Mouse (Mus musculus): ENCODE measurements around the gene Gm765. TPM values are rescaled to one million over a fixed set of nuclear protein-coding genes. Genes with fewer than 3 reads are reported as not detected.

Gene Gm765
- polyA plus RNA-seq (2014; fragmentation: Nextera tagmentation; extraction: Ambion mirVana), result not detected in 2 replicates

- no peaks in the 10 kb centered on the region for H3K9me3 ChIP-seq (replicated peaks; ENCODE audit: control insufficient read depth, low read length)
- H3K4me3 ChIP-seq (ENCODE audit: low read depth, low read length), result no peak within 1 kb of the TSS
- H3K9ac ChIP-seq (ENCODE audit: low read depth, low read length), result no peak within 1 kb of the TSS
- no peak within 1 kb of the TSS for H3K4me2 ChIP-seq
- no peaks in the 10 kb centered on the region for H3K27me3 ChIP-seq (ENCODE audit: control insufficient read depth, insufficient read depth, low read length)
- no peaks in the 10 kb centered on the region for H3K4me1 ChIP-seq (ENCODE audit: control insufficient read depth, insufficient read depth, low read length)
- no peak for ATAC-seq (replicated peaks; ENCODE audit: insufficient number of reproducible peaks, low FRiP score, low TSS enrichment)
- 80% methylated on average over 5 of the region's 5 CpGs for WGBS (ENCODE audit: insufficient replicate concordance)
- no peak within 1 kb of the TSS for H3K27ac ChIP-seq (ENCODE audit: low read depth, low read length)
- no peaks in the 10 kb centered on the region for H3K36me3 ChIP-seq (ENCODE audit: control insufficient read depth, insufficient read depth, low read length)
Observed at GRCm38 (mm10) chr6:98342654-98343053, at the start of gene Gm765. TSS of gene Gm765 (minus strand) at chr6:98342754.

GRCm38 (mm10) chr6:98385487-98385886, 42.9 kb upstream of the Gm765 start:
- H3K36me3 ChIP-seq (ENCODE audit: control insufficient read depth, insufficient read depth, low read length), result no peaks in the 10 kb centered on the region
- 79% methylated on average over 8 of the region's 8 CpGs for WGBS (ENCODE audit: insufficient replicate concordance)
- H3K27ac ChIP-seq (ENCODE audit: low read depth, low read length), result no peak overlapping the region
- no peaks in the 10 kb centered on the region for H3K9me3 ChIP-seq (replicated peaks; ENCODE audit: control insufficient read depth, low read length)
- H3K4me3 ChIP-seq (ENCODE audit: low read depth, low read length), result no peak overlapping the region
- no peaks in the 10 kb centered on the region for H3K4me1 ChIP-seq (ENCODE audit: control insufficient read depth, insufficient read depth, low read length)
- no peak overlapping the region for H3K9ac ChIP-seq (ENCODE audit: low read depth, low read length)
- no peak overlapping the region for H3K4me2 ChIP-seq
- H3K27me3 ChIP-seq (ENCODE audit: control insufficient read depth, insufficient read depth, low read length), result no peaks in the 10 kb centered on the region
- no peak for ATAC-seq (replicated peaks; ENCODE audit: insufficient number of reproducible peaks, low FRiP score, low TSS enrichment)

- Histone ChIP-seq H3K4me3 (ENCODE audit: low read depth, low read length) (no peak overlapping the region), H3K9me3 (replicated peaks; ENCODE audit: control insufficient read depth, low read length) (no peaks in the 10 kb centered on the region), H3K27me3 (ENCODE audit: control insufficient read depth, insufficient read depth, low read length) (no peaks in the 10 kb centered on the region), H3K4me1 (ENCODE audit: control insufficient read depth, insufficient read depth, low read length) (no peaks in the 10 kb centered on the region), H3K27ac (ENCODE audit: low read depth, low read length) (no peak overlapping the region), H3K9ac (ENCODE audit: low read depth, low read length) (no peak overlapping the region), H3K4me2 (no peak overlapping the region), H3K36me3 (ENCODE audit: control insufficient read depth, insufficient read depth, low read length) (no peaks in the 10 kb centered on the region)
- ATAC-seq (replicated peaks; ENCODE audit: insufficient number of reproducible peaks, low FRiP score, low TSS enrichment), result no peak
- 74% methylated on average over 8 of the region's 8 CpGs for WGBS (ENCODE audit: insufficient replicate concordance)
Observed at GRCm38 (mm10) chr6:98384431-98384830, 41.9 kb upstream of the Gm765 start.

DNA sequence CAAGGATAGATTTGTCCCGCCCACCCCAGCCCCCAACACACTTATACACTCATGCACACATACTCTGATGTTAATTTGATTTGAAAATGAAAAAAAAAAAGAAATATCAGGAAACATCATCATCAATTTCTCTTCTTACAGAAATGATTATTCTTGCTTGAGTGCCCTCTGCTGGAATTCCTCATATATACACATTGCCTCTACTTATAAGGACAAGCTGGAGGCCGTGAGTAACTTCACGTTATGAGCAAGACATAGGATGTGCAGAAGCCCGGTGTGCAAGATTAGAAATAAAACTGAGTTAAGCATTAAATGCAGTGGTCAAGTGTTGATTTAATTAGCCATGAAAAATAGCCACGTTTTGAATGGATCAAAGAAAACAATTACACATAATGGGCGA, 40.9 kb upstream of the Gm765 start:
- no peak for ATAC-seq (replicated peaks; ENCODE audit: insufficient number of reproducible peaks, low FRiP score, low TSS enrichment)
- Histone ChIP-seq H3K27me3 (ENCODE audit: control insufficient read depth, insufficient read depth, low read length) (no peaks in the 10 kb centered on the region), H3K9ac (ENCODE audit: low read depth, low read length) (no peak overlapping the region), H3K9me3 (replicated peaks; ENCODE audit: control insufficient read depth, low read length) (no peaks in the 10 kb centered on the region), H3K4me3 (ENCODE audit: low read depth, low read length) (no peak overlapping the region), H3K4me2 (no peak overlapping the region), H3K4me1 (ENCODE audit: control insufficient read depth, insufficient read depth, low read length) (no peaks in the 10 kb centered on the region), H3K27ac (ENCODE audit: low read depth, low read length) (no peak overlapping the region), H3K36me3 (ENCODE audit: control insufficient read depth, insufficient read depth, low read length) (no peaks in the 10 kb centered on the region)
- 49% methylated on average over 6 of the region's 6 CpGs for WGBS (ENCODE audit: insufficient replicate concordance)

DNA sequence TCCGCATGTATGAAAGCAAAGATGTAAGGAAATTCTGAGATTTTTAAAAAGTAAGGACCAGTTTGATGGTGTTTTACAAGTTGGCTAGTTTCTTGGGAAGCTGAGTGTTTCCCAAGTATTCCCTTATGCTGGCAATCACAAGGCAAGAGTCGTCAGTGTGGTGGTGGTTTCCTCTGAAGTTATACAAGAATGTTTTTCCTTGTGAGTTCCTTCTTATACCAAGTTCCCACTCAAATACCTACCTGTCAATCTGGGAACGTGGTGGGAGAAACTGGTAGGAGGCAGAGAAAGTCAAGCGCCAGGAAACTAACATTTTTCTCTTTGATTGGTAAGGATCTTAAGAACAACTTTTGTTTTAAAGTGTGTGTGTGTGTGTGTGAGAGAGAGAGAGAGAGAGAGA, 23.6 kb upstream of the Gm765 start:
- ATAC-seq (replicated peaks; ENCODE audit: insufficient number of reproducible peaks, low FRiP score, low TSS enrichment), result no peak
- Histone ChIP-seq H3K4me2 (no peak overlapping the region), H3K9ac (ENCODE audit: low read depth, low read length) (no peak overlapping the region), H3K9me3 (replicated peaks; ENCODE audit: control insufficient read depth, low read length) (no peaks in the 10 kb centered on the region), H3K27me3 (ENCODE audit: control insufficient read depth, insufficient read depth, low read length) (no peaks in the 10 kb centered on the region), H3K4me1 (ENCODE audit: control insufficient read depth, insufficient read depth, low read length) (no peaks in the 10 kb centered on the region), H3K4me3 (ENCODE audit: low read depth, low read length) (no peak overlapping the region), H3K36me3 (ENCODE audit: control insufficient read depth, insufficient read depth, low read length) (no peaks in the 10 kb centered on the region), H3K27ac (ENCODE audit: low read depth, low read length) (no peak overlapping the region)
- 76% methylated on average over 4 of the region's 4 CpGs for WGBS (ENCODE audit: insufficient replicate concordance)

DNA sequence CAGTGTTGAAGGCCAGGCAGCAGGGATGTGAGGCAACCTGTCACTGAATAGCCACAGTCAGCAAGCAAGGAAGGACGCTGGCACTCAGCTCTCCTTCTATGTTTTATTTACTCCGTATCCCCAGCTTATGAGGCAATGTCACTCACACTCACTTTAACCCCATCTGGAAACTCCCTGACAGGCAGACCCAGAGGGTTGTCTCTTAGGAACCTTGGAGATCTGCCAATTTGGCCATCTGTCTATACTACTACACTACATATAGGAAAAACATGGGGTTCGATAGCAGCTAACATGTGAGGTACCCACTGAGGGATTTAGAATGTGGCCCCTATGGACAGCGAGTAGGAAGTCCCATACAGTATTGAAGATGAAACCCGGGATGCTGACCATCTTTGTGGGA, 12.7 kb upstream of the Gm765 start:
- Histone ChIP-seq H3K9ac (ENCODE audit: low read depth, low read length) (no peak overlapping the region), H3K27me3 (ENCODE audit: control insufficient read depth, insufficient read depth, low read length) (no peaks in the 10 kb centered on the region), H3K27ac (ENCODE audit: low read depth, low read length) (no peak overlapping the region), H3K4me3 (ENCODE audit: low read depth, low read length) (no peak overlapping the region), H3K4me2 (no peak overlapping the region), H3K4me1 (ENCODE audit: control insufficient read depth, insufficient read depth, low read length) (no peaks in the 10 kb centered on the region), H3K9me3 (replicated peaks; ENCODE audit: control insufficient read depth, low read length) (no peaks in the 10 kb centered on the region), H3K36me3 (ENCODE audit: control insufficient read depth, insufficient read depth, low read length) (no peaks in the 10 kb centered on the region)
- ATAC-seq (replicated peaks; ENCODE audit: insufficient number of reproducible peaks, low FRiP score, low TSS enrichment), result no peak
- 78% methylated on average over 5 of the region's 5 CpGs for WGBS (ENCODE audit: insufficient replicate concordance)

- Histone ChIP-seq H3K27ac (ENCODE audit: low read depth, low read length) (no peak overlapping the region), H3K9me3 (replicated peaks; ENCODE audit: control insufficient read depth, low read length) (no peaks in the 10 kb centered on the region), H3K36me3 (ENCODE audit: control insufficient read depth, insufficient read depth, low read length) (no peaks in the 10 kb centered on the region), H3K4me2 (no peak overlapping the region), H3K27me3 (ENCODE audit: control insufficient read depth, insufficient read depth, low read length) (no peaks in the 10 kb centered on the region), H3K4me3 (ENCODE audit: low read depth, low read length) (no peak overlapping the region), H3K4me1 (ENCODE audit: control insufficient read depth, insufficient read depth, low read length) (no peaks in the 10 kb centered on the region), H3K9ac (ENCODE audit: low read depth, low read length) (no peak overlapping the region)
- ATAC-seq (replicated peaks; ENCODE audit: insufficient number of reproducible peaks, low FRiP score, low TSS enrichment), result no peak
- WGBS (ENCODE audit: insufficient replicate concordance), result 82% methylated on average over 3 of the region's 3 CpGs
Observed at GRCm38 (mm10) chr6:98353285-98353684, 10.7 kb upstream of the Gm765 start.

- no peak overlapping the region for H3K4me2 ChIP-seq
- WGBS (ENCODE audit: insufficient replicate concordance), result 75% methylated on average over 2 of the region's 2 CpGs
- H3K36me3 ChIP-seq (ENCODE audit: control insufficient read depth, insufficient read depth, low read length), result no peaks in the 10 kb centered on the region
- H3K4me1 ChIP-seq (ENCODE audit: control insufficient read depth, insufficient read depth, low read length), result no peaks in the 10 kb centered on the region
- H3K4me3 ChIP-seq (ENCODE audit: low read depth, low read length), result no peak overlapping the region
- H3K9ac ChIP-seq (ENCODE audit: low read depth, low read length), result no peak overlapping the region
- no peak for ATAC-seq (replicated peaks; ENCODE audit: insufficient number of reproducible peaks, low FRiP score, low TSS enrichment)
- H3K27ac ChIP-seq (ENCODE audit: low read depth, low read length), result no peak overlapping the region
- H3K9me3 ChIP-seq (replicated peaks; ENCODE audit: control insufficient read depth, low read length), result no peaks in the 10 kb centered on the region
- no peaks in the 10 kb centered on the region for H3K27me3 ChIP-seq (ENCODE audit: control insufficient read depth, insufficient read depth, low read length)
Observed at GRCm38 (mm10) chr6:98332714-98333113, 9.8 kb downstream of the Gm765 start.

DNA sequence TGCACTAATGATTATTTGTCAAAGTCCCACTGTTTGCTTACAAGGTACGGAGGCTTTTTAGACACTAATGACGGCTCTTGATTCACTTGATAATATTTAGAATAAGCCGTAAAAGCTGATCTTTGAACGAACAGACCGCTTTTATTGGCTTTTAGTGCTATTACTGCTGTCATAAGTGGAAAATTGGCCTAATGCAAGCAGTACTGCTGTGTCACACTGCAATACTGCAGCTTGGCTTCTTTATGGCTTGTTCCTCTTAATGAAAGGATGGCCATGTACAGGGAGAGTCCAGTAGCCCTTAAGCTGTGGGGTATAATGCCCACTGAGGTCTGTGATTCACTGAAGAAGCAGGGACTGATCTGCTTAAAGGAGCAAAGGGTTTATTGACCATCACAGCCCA, 30.9 kb downstream of the Gm765 start:
- no peak overlapping the region for H3K9ac ChIP-seq (ENCODE audit: low read depth, low read length)
- no peak overlapping the region for H3K4me2 ChIP-seq
- no peak overlapping the region for H3K4me3 ChIP-seq (ENCODE audit: low read depth, low read length)
- no peaks in the 10 kb centered on the region for H3K27me3 ChIP-seq (ENCODE audit: control insufficient read depth, insufficient read depth, low read length)
- no peaks in the 10 kb centered on the region for H3K9me3 ChIP-seq (replicated peaks; ENCODE audit: control insufficient read depth, low read length)
- H3K27ac ChIP-seq (ENCODE audit: low read depth, low read length), result no peak overlapping the region
- no peaks in the 10 kb centered on the region for H3K36me3 ChIP-seq (ENCODE audit: control insufficient read depth, insufficient read depth, low read length)
- ATAC-seq (replicated peaks; ENCODE audit: insufficient number of reproducible peaks, low FRiP score, low TSS enrichment), result no peak
- H3K4me1 ChIP-seq (ENCODE audit: control insufficient read depth, insufficient read depth, low read length), result no peaks in the 10 kb centered on the region
- WGBS (ENCODE audit: insufficient replicate concordance), result 78% methylated on average over 5 of the region's 5 CpGs

All from heart, embryonic 11.5 days (tissue).